Mouse (Mus musculus): ENCODE results near the gene Mbd4.
"Not testable (repeated sequence)": the region's sequence is repeated elsewhere in the genome, so short reads cannot be mapped to it uniquely, and the experiment has no call there.

Mbd4 gene

DNA sequence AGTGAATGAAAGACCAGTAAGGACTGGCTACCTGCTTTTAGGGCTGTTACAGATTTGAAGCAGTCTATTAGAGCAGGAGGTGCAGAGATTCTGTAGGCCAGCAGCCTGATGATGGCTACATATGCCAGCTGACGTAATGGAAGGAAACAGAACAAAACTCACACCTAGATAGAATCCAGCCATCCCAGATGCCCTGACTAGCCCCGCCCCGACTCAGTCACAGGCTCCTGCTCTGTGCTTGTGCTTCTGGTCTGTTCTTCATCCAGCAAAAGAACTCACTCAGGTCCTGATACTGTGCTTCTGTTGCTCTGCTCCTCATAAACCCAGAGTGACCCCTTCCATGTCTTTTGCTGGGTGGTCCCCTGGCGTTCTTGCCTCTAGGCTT, 3.2 kb upstream of the Mbd4 start:
- no peak for DNase-seq

GRCm38 (mm10) chr6:115855733-115856360, 2.7 kb upstream of the Mbd4 start:
- peak; percentile 68 for DNase-seq

DNA sequence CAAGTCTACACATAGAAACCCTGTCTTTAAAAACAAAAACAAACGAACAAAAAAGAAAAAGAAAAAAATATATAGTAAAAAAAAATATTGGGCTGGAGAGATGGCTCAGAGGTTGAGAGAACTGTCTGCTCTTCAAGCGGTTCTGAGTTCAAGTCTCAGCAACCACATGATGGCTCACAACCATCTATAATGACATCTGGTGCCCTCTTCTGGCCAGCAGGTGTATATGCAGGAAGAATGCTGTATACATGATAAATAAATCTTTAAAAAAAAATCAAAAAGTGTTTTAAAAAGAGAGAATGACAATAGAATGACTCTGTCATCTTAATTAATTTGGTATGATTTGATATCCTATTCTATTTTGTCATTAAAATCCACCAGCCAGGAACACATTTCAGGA, 1.3 kb upstream of the Mbd4 start:
- no peak for DNase-seq

DNA sequence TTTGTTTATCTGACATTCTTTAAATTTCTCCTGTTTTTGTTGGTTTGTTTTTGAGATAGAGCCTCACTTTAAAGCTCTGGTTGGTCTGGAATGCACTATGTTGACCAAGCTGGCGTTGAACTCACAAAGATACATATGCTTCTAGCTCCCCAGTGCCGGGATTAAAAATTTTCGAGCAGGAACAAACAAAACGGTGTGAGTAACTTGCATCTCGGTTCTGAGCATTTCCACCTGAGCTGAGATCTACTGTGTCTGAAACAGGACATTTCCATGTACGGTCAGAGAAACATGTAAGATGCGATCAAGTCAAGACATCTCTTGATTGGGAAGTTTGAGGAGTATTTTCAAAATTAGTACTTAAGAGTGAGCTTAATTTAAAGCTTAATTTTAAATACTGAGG, 814 bp upstream of the Mbd4 start:
- DNase-seq: no peak

- no peak for DNase-seq
Measured at GRCm38 (mm10) chr6:115852446-115853090, 603 bp downstream of the Mbd4 start.

DNA sequence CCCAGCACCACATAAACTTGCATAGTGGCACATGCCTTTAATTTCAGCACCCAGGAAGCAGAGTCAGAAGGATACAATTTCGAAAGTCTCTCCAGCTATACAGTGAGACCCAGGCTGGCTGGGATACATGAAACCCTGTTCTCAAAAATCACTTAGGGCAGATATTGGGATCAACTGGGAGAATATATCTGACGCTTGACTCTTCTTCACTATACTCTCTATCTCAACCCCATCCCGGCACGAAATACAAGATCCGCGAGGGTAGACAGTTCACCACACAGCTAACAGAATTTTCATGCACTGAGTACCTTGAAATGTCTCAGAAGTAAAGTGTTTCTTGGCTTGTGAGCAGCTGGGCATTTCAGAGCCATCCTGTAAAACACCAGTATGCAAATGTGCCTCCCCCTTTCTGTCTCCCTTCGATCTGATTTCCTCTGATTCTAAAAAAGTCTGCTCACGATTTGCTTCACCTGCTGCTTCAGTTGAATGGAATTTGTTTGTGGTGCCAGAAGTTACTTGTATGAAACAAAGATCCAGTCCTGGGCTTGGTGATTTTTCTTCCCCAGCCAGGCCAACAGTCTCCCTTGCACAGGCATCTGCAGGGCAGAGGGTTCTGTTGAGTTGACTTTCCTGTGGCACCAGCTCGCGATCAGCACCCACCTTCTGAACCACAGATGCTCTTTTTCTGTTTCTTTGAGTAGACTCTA, 4.4 kb downstream of the Mbd4 start:
- no peak for DNase-seq

GRCm38 (mm10) chr6:115846640-115847411, 6.3 kb downstream of the Mbd4 start:
- peak; percentile 51 for DNase-seq

DNA sequence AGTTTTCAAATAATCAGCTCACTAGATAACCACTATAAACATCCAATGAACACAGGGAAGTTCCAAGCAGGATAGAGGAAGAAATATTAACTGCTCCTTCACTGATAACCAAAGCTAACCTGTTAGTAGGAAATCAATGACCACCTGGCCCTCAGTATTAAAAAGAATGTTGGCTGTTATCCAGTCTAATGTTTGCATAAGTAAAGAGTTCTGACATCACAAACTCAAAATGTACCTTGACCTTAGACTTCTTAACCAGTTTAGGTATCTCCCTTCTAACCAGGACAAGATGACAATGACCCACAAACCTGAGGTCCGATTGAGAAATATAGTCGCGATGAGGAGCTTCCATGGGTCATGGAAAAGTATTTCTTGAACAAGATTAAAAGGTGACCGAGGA, 8.2 kb downstream of the Mbd4 start:
- no peak for DNase-seq

DNA sequence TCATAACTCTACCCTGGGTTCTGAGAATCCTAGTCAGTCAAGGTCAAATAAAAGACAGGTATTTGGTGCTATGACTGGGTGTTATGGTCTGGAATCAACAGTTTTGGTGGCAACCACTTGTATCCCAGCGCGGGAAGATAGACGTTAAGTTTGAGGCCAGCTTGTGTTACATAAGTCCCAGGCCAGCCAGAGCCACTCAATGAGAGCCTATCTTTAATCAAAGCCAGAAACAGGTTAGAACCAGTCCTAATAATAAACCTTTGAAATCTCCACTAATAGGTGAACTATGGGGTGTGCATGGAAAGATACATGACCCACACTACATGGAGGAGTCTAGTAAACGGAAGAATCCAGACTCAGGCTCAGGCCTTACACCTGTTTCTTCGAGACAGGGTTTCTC, 14.4 kb downstream of the Mbd4 start:
- no peak for DNase-seq

DNA sequence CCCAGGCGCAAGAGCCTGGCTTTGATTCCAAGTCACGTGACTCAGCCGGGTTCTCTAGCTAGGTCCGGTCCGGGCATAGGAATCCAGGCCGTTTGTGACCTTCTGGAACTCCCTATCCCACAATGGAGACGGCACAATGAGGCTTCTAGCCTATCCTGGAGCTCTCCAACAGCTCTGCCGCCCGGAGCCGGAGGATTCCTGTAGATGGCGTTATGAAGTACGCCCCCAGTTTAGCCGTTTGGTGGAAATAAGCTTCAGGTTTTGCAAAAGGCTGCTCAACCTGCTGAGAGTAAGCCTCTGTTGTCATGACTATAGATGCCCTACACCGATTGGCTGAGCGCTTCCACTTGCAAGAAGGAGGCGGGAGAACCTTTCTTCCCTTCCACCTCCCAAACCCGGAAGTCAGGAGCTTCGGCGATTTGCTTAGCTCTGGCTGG, 15.0 kb downstream of the Mbd4 start, which contains the start of gene Efcab12:
Gene Efcab12, minus strand, starts transcription at position 252 of the 437 bp plus-strand sequence.
- peak; percentile 86 for DNase-seq

DNA sequence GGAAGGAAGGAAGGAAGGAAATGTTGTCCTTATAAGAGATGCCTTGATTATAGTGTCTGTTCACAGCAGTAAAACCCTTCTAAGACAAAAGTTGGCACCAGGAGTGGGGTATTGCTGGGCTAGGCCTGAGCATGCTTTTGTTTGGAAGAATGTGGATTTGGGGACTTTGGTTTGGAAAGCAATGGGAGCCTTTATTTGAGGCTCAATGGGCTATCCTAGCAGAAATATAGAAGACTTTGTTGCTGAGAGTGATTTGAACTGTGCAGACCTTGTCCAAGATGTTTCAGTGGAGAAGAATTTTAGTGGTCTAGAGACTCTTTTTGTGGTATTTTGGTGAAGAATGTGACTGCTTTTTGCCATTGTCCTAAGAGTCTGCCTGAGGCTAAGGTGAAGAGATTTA, 19.3 kb downstream of the Mbd4 start:
- no peak for DNase-seq

DNA sequence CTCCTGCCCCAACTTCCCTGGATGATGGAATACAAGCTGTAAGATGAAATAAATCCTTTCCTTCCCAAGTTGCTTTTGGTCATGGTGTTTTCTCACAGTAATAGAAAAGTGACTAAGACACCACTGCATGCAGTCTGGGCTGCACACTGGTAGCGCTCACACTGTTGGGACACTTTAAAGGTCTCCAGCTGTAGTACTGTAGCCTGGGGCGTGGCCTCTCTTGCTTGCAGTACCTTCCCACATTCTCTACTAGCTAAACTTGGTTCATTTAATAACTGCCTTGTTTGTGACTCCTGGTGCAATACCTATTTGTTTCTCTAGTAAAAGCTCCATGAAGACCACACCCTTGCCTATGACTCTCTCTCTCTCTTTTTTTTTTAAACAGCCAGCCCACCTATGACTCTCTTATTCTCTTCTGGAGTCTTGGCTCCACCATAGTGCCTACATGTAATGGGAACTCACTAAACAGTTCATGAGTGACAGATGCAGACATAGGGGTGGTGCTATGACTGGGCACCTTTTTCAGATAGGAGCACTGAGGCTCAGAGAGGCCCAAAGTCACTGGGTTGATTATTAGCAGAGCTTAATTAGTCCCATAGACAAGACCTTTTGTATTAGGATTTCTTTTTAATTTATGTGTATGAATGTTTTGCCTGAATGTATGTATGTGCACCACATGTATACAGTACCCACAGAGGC, 20.9 kb downstream of the Mbd4 start:
- no peak for DNase-seq

DNA sequence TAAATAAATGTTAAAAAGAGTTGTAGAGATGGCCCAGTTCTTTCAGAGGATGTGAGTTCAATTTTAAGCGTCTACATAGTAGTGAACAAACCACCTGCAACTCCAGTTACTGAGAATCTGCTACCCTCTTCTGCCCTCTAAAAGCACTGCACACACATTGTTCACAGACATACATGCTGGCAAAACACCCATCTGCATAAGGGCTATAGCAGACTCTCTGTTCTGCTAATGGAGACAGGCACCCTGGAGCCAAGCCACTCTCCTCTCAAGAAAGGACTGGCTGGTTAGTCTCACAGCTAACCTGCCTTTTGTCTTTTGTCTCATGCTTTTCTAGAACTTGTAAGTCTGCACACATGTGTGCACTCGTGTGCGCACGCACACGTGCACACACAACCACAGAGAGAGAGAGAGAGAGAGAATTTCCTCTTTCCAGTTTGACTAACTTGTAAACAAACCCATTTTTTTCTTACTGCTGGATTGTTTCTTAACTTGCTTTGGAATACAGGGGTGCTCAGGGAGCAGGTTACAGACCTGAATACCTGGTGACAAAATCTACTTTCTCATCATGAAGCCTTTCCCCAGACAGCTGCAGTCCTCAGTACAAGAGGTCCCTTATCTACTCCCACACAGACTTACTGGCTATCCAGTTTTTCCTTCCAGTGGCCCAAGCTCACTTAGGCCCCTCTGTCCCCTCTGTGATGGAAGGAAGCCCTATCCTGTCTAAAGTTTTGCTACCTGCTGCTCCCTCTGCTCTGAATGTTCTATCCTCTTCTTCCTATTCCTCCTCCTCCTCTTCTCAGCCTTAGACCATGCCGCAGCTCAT, 22.2 kb downstream of the Mbd4 start:
- no peak for DNase-seq

DNA sequence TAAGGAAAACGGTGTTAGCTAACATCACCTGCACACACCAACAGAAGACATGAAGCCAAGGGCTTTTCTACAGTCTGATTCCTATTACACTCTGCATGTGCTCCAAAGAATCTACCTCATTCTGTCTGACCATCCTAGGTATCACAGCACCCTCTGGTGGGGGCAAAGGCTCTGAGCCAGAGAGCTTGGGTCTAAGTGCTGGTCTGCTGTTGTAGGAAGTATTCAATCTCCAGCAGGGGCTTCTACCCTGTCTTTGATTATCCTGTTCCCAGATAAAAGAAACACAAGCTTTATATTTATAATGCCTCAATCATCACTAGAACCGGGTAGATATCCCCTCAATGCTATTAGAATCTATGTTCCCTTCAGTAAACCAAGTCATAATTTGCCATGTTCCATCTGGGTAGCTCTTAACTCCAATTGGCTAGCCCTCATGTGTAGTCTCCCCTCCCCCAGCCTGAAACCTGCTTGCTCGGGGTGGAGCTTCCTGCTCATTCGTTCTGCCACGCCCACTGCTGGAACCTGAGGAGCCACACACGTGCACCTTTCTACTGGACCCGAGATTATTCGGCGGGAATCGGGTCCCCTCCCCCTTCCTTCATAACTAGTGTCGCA, 29.2 kb downstream of the Mbd4 start:
- not testable (repeated sequence) for DNase-seq

- DNase-seq: no peak
Measured at GRCm38 (mm10) chr6:115821216-115821993, 31.8 kb downstream of the Mbd4 start.

DNA sequence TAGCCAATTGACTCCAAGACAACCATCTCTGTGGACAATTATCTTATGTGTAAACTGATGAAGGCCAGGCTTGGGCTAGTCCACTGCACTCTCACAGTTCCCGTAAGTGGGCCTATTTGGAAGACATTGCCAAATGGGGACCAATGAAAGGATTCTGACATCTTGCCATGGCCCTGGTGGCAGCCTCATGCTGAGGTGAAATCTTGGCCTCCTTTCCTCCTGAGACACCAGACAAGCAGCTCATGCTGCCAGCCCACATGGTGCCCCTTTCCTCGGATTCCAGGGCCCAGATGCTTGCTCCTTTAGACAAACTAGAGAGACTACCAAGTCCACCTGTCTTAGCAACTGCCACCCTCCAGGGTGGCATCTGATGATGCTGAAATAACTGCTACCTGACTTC, 35.0 kb downstream of the Mbd4 start:
- DNase-seq: no peak

GRCm38 (mm10) chr6:115815041-115815440, 38.1 kb downstream of the Mbd4 start:
- DNase-seq: no peak

DNA sequence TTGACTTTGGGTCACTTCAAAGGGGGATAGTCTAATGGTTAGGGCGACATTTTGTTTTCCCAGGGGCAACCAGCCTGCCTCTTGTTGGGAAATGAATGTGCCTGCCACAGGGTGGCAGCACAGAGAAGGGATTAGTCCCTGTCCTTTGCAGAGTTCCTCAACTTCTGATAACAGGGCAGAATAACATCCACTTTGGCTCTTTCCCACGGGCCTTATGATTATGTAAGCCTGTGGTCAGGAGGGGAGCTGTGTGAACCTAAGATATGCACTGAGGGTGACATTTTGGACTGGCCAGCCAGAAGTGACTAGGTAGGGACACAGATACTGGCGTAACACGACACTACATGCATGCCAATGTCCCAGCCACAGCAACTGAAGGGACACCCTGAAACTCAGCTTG, 39.1 kb downstream of the Mbd4 start:
- peak; percentile 55 for DNase-seq

- DNase-seq: no peak
Measured at GRCm38 (mm10) chr6:115811606-115812005, 41.6 kb downstream of the Mbd4 start.

GRCm38 (mm10) chr6:115808488-115809231, 44.5 kb downstream of the Mbd4 start, which contains the start of gene Rpl32:
Rpl32 (minus strand) TSS chr6:115808747.
- peak; percentile 86 for DNase-seq
